Mouse (Mus musculus): ENCODE measurements around the gene Aip.
"Not testable (repeated sequence)": the region's sequence is repeated elsewhere in the genome, so short reads cannot be mapped to it uniquely, and the experiment has no call there.

Gene Aip

GRCm38 (mm10) chr19:4091383-4091782 lies 34.3 kb downstream of the Aip start:
- no peak for DNase-seq (ENCODE audit: low spot score)

GRCm38 (mm10) chr19:4090446-4090845 lies 35.2 kb downstream of the Aip start:
- no peak for DNase-seq (ENCODE audit: low spot score)

DNA sequence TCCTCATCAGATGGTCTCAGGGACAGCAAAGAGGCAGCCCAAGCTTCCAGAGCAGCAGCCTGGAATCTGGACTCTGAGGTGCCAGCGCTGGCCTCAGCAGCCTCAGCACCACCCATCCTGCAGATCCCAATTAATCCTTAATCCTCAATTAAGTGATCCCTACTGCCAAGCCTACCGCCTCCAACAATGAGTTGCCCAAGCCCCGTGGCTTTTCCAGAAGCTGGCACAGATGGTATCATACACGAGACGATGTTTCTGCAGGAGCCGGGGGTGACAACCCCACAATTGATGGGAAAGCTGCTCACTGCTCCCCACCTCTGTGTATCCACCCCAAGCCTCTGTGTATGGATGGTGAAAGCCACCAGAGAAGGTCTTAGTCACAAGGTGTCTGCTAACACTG lies 36.5 kb downstream of the Aip start:
- DNase-seq (ENCODE audit: low spot score) = no peak

DNA sequence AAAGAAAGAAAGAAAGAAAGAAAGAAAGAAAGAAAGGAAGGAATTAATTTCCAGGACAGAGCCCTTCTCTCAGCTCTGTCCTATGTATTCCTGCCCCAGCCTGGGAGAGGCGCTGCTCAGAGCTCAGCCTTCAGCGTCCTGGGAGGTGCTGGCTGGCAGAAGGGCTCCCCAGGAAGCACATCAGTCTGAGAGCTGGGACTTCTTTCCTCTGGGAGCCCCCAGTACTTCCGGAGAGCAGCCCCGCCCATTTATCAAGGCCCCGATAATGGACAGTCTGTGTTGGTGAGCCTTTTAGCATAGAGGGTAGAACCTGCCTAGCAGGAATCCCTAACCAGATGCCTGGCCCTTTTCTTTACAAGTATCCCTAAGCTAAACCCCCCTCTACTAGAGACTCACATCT lies 37.5 kb downstream of the Aip start:
- no peak for DNase-seq (ENCODE audit: low spot score)

- DNase-seq (ENCODE audit: low spot score) = no peak
Observed at GRCm38 (mm10) chr19:4087090-4087489, 38.6 kb downstream of the Aip start.

- no peak for DNase-seq (ENCODE audit: low spot score)
Observed at GRCm38 (mm10) chr19:4086156-4086555, 39.5 kb downstream of the Aip start.

DNA sequence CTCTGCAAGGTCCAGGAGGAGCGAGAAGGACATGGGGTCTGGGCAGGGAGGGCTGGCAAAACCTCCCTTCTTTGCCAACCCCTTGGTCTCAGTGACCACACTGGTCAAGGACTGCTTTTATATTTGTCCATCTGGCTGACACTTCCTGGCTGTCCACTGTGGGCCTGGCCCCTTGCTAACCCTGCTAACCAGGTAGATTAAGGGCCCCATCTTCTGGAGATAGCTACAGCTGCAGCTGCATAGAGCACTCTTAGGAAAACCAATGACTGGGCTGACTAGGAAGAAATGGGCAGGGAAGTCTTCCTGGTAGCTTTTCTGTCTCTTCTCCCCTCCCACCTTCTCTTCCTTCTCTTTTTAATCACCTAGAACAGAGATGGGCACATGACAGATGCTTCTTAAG lies 40.7 kb downstream of the Aip start:
- DNase-seq (ENCODE audit: low spot score) = no peak

DNA sequence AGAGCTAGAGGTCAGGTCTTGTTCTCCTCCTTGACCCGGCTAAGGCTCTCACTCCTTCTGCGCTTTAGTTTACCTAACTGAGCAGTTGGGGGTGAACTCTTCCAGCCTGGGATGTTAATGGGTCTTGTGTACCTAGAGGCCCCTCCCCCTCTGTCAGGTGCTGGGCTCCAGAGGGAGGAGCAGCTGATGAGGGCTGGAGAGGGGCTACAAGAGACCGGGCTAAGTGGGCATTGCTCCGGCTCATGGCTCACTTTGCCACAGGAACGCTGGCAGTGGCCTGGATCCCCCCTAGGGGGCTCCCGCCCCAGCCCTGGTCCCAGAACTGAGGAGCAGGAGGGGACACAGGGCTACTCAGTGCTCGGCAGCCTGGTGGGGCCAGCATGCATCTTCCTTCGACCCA lies 41.8 kb downstream of the Aip start:
- DNase-seq (ENCODE audit: low spot score) = no peak

DNA sequence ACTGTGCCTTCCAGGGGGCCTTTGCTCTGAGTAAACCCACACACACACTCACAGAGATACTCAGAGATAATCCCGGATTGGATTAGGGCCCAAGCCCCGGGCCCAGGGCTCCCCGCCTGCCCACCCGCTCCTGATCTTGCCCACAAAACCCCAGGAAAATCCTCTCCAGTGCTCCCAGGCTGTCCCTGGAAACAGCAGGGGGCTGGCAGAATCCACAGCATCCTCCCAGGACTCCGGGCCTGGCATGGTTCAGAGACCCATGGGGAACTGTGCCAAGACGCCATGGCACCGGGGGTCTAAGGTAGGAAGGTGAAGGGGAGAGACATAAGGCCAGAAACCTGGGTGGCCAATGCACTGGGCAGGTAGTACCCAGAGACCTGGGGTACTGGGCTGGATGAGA lies 42.3 kb downstream of the Aip start:
- no peak for DNase-seq (ENCODE audit: low spot score)

GRCm38 (mm10) chr19:4082219-4082965 lies 43.3 kb downstream of the Aip start:
- no peak for DNase-seq (ENCODE audit: low spot score)

- DNase-seq (ENCODE audit: low spot score) = no peak
Observed at GRCm38 (mm10) chr19:4081394-4081793, 44.3 kb downstream of the Aip start, which contains the start of gene Cabp2. Gene Cabp2 (plus strand): TSS chr19:4081578.

DNA sequence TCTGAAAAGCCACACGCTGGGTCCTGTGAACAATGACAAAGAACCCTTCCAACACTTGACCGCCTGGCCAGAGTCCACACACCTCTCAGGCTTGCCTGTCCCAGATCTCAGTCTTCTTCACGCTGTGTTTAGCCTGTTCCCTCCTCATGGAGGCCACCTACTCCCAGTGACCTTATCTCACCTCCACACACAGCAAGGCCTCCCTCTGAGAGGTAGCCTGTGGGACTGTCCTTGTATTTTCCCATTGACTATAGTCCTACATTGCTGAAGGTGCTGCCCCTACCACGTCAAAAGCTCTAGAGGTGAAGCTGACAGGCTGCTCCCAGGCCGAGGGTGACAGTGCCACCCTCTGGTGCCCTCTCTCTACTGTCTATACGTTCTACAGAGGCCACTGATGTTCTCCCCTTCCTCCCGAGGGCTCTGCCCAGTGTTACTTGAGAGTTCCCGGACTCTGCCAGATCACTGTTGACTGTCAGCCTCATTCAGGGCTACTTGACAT lies 45.1 kb downstream of the Aip start:
- no peak for DNase-seq (ENCODE audit: low spot score)

- no peak for DNase-seq (ENCODE audit: low spot score)
Observed at GRCm38 (mm10) chr19:4079594-4079993, 46.1 kb downstream of the Aip start.

GRCm38 (mm10) chr19:4075531-4075930 lies 50.1 kb downstream of the Aip start:
- DNase-seq (ENCODE audit: low spot score) = no peak

DNA sequence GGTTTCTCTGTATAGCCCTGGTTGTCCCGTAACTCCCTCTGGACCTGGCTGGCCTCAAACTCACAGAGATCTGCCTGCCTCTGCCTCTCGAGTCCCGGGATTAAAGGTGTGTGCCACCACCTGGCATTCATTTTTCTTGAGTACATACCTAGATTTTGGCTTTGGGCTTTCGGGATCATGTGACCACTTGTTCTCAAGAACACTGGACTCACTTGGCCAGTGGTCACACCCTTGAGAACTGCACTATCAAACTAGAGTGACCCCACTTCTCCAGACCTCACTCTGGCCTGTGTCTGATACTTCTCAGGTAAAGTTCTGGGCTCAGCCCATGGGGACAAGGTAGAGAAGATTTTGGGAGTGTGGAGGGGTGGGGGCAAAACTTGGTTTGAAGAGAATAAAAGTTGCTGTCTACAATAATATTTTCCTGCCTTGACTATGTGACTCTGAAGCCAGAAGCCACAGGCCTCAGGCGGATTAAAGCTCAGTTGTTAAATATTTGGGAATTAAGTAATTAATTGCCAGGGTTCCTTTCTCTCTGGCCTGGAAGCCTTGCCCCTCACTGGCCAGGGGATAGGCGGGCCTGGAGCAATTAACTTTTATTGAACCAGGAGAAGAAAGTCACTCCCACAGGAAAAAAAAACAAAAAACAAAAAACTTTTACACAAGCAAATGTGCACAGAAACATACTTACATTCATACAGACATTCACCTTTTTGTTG lies 52.8 kb downstream of the Aip start:
- no peak for DNase-seq (ENCODE audit: low spot score)

- DNase-seq (ENCODE audit: low spot score) = no peak
Observed at GRCm38 (mm10) chr19:4071406-4071805, 54.3 kb downstream of the Aip start.

DNA sequence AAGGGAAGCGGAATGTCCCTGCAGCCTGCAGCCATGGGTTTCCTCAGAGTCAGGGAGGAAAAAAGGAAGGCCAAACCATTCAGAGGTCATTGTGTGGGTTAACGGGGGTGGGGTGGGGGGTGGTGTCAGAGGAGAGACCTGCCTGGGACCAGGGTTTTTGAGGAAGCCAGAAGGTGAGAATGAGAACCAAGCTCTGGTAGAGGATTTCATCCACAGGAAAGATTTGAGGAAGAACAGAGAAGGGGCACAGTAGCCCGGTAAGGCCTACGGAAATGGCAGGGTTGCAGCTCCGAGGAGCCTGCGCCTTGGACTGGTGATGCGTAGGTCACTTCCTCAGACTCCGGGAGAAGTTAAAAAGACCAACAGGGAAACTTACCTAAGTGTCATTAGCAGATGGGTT lies 54.9 kb downstream of the Aip start:
- DNase-seq (ENCODE audit: low spot score) = no peak

GRCm38 (mm10) chr19:4070311-4070710 lies 55.3 kb downstream of the Aip start:
- no peak for DNase-seq (ENCODE audit: low spot score)

GRCm38 (mm10) chr19:4068717-4069410 lies 56.8 kb downstream of the Aip start:
- no peak for DNase-seq (ENCODE audit: low spot score)

- not testable (repeated sequence) for DNase-seq (ENCODE audit: low spot score)
Observed at GRCm38 (mm10) chr19:4068242-4068641, 57.4 kb downstream of the Aip start.

DNA sequence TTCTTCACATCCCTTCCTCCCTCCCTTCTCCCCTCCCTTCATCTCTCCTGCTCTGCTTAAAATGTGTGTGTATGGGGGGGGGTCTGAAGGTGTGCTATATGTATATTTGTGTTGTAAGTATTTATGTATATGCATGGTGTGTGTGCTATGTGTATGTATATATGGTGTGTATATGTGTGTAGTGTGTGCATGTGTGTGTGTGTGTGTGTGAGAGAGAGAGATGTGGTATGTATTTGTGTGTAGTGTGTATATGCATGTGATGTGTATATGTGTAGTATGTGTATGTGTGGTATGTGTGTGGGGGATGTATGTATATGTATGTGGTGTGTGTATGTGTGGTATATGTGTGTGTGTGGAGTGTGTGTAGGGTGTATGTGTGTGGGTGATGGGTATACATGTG lies 58.8 kb downstream of the Aip start:
- no peak for DNase-seq (ENCODE audit: low spot score)

DNA sequence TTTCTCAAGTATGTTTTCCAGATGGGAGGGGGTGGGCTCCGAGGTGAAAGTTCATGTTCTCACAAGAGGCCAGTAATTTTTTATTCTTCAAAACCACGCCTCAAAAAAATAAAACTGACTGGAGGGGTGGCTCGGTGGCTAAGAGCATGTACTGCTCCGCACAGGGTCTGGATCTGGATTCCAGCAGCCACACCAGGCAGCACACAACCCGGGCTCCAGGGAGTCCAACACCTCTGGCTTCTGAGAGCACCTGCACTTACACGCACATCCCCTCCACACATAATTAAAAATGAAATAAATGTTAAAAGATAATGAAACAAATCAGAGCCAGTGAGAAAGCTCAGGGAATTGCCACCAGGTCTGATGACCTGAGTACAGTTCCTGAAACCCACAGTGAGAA lies 59.4 kb downstream of the Aip start:
- no peak for DNase-seq (ENCODE audit: low spot score)

GRCm38 (mm10) chr19:4064501-4064900 lies 61.2 kb downstream of the Aip start:
- DNase-seq (ENCODE audit: low spot score) = not testable (repeated sequence)

Data from embryo, embryonic 10 days (tissue).